Mouse (Mus musculus) kidney, adult 2 months (tissue): ENCODE measurements around the gene Gjb6. TPM values are rescaled to one million over a fixed set of nuclear protein-coding genes. Genes with fewer than 3 reads are reported as not detected.

Experiments
- DNase-seq: peaks from one replicate; pipeline ENCODE4 v3.0.0; 2021
- H3K27ac ChIP-seq: fragments of 200-500 bp; 2 replicates; pipeline ENCODE4 v1.5.1; 2012; ENCODE audit warnings: low read depth, low read length, control low read depth, inconsistent platforms; ENCODE audit not compliant: insufficient read depth
- H3K27me3 ChIP-seq: fragments of 200-500 bp; replicated peaks from 2 replicates; pipeline ENCODE4 v1.6.1; 2012; ENCODE audit warnings: mild to moderate bottlenecking, moderate library complexity, low read length, inconsistent platforms; ENCODE audit not compliant: control insufficient read depth, insufficient read depth
- H3K36me3 ChIP-seq: fragments of 200-500 bp; 2 replicates; pipeline ENCODE4 v1.6.1; 2012; ENCODE audit warnings: mild to moderate bottlenecking, moderate library complexity, low read length, inconsistent platforms; ENCODE audit not compliant: control insufficient read depth, insufficient read depth
- H3K4me1 ChIP-seq: fragments of 200-500 bp; 2 replicates; pipeline ENCODE4 v1.6.1; 2011; ENCODE audit warnings: low read length; ENCODE audit not compliant: control insufficient read depth, insufficient read depth
- H3K4me3 ChIP-seq: fragments of 200-500 bp; 2 replicates; pipeline ENCODE4 v1.5.1; 2011; ENCODE audit warnings: mild to moderate bottlenecking, low read depth, low read length, control low read depth; ENCODE audit not compliant: insufficient read depth
- CTCF ChIP-seq: fragments of 200-500 bp; conservative IDR thresholded peaks from 2 replicates; pipeline ENCODE4 v1.5.1; 2011; ENCODE audit warnings: low read depth, mild to moderate bottlenecking, control low read depth, low read length, moderate library complexity, mixed read lengths; ENCODE audit not compliant: insufficient read depth, insufficient read length
- POLR2A ChIP-seq: fragments of 200-500 bp; IDR thresholded peaks from one replicate; pipeline ENCODE4 v1.6.1; 2011; ENCODE audit warnings: low read depth, low read length, control low read depth
- WGBS: fragments of 180-500 bp; shearing (Covaris S2); methylation state at CpG from one replicate; pipeline ENCODE4 v1.1.7; 2018; 5-methylcytosine and 5-hydroxymethylcytosine counted together
- polyA plus RNA-seq: library from polyadenylated mRNA; depleted of rRNA; stranded (reverse); fragments of >200 nt; gene quantifications from 2 replicates; pipeline ENCODE4 v1.2.3, GENCODE M21; 2012; rRNA removed

Gene Gjb6
- 0.09 and 0.34 TPM in 2 replicates for polyA plus RNA-seq

DNA sequence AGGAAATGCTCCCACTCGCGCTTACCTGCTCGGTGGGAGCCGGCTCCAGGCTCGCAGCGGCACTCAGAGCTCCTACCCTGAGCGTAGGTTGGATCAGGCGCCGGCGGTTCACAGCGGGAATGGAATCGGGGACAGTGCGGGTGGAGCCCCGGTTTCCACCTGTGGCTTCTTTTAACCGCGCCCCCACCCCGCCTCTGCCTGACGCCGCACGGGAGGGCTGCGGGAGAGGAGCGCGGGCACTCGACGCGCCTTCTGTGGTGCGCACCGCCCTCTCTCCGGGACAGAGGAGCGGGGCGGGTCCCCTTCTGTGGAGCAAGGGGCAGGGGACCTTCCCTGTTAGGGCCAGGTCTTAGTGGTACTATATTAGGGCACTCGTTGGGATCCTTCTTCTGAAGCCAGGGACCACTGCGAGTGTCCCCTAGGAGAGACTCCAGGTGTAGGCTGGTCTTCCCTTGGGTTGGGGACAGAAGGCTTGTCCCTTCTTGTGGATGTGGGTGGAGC lies at the start of gene Gjb6:
TSS of gene Gjb6 (minus strand) at position 451 of the 501 bp plus-strand sequence.
- Histone ChIP-seq H3K36me3 (no peaks in the 10 kb centered on the region), H3K27me3 (no peaks in the 10 kb centered on the region; the same call in 1 of the 2 replicates), H3K4me1 (no peaks in the 10 kb centered on the region), H3K27ac (no peak within 1 kb of the TSS), H3K4me3 (peak within 1 kb of the TSS; percentile 8)
- DNase-seq: no peak
- TF ChIP-seq CTCF (no peak), POLR2A (no peak)
- 4% methylated on average over 33 of the region's 33 CpGs for WGBS

DNA sequence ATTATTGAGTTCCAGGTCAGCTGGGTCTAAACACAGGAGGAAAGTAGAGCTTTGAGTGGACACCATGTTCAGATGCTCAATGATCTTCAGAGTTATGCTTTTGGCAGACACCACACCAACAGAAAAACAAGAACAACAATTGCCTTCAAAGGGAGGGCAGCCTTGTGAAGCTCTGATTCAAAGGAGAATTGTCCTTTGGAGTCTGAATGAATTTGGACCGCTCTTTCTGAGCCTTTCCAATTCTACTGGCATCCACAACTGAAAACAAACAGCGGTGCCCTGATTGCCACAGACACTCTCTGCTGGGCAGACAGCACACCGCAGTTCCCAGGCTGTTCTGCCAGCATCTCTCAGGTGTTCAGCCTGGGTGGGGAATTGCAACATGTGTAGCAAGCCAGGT lies 32.1 kb upstream of the Gjb6 start:
- no peaks in the 10 kb centered on the region for H3K4me1 ChIP-seq
- H3K27me3 ChIP-seq: no peaks in the 10 kb centered on the region; the same call in 1 of the 2 replicates
- no peak for DNase-seq
- H3K4me3 ChIP-seq: no peak overlapping the region
- no peaks in the 10 kb centered on the region for H3K36me3 ChIP-seq
- no peak overlapping the region for H3K27ac ChIP-seq
- no peak for TF ChIP-seq POLR2A
- no peak for TF ChIP-seq CTCF
- WGBS: 94% methylated on average over 3 of the region's 3 CpGs

DNA sequence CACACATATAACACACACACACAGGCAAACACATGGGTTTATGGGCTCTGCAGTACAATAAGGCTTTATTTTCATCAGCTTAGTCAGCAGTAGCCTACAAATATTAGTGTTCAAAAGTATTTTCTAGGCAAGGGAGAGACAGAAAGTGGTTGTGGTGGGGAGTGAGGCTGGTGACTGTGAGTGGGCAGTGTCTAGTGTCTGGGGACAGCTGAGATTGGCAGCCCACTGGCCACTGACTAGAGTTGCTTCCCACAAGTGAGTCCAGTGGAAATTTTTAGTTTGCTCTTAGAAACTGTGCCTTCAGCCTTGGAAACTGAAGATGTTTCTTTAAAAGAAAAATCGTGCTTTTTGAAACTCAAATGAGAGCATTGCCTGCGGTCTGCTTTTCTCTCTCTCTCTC lies 28.4 kb upstream of the Gjb6 start:
- H3K4me1 ChIP-seq: no peaks in the 10 kb centered on the region
- H3K27me3 ChIP-seq: no peaks in the 10 kb centered on the region; the same call in 1 of the 2 replicates
- H3K36me3 ChIP-seq: no peaks in the 10 kb centered on the region
- TF ChIP-seq POLR2A: no peak
- TF ChIP-seq CTCF: no peak
- DNase-seq: no peak
- no peak overlapping the region for H3K27ac ChIP-seq
- WGBS: 66% methylated on average over 2 of the region's 2 CpGs
- no peak overlapping the region for H3K4me3 ChIP-seq

DNA sequence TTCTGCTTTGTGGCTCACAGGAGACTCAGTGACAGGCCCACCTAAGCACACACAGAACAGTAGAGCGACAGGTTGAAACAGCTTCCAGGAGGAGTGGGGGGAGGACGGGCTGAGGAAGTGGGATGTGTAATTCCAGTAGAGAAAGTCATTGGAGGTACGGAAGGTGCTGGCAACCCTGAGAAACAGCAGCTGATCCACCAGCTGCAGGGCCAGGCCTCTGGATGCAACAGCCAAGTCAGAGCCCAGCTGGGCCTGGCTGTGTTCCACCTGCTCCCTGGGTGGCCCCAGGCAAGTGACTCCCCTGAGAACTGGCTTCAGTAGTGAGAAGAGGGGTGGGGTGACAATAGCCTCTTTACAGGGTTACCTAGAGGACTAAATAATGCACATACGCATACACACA lies 27.8 kb upstream of the Gjb6 start:
- H3K4me1 ChIP-seq: no peaks in the 10 kb centered on the region
- no peaks in the 10 kb centered on the region; the same call in 1 of the 2 replicates for H3K27me3 ChIP-seq
- WGBS: 73% methylated on average over 4 of the region's 4 CpGs
- H3K4me3 ChIP-seq: no peak overlapping the region
- H3K36me3 ChIP-seq: no peaks in the 10 kb centered on the region
- TF ChIP-seq CTCF (no peak), POLR2A (no peak)
- no peak overlapping the region for H3K27ac ChIP-seq
- DNase-seq: no peak

DNA sequence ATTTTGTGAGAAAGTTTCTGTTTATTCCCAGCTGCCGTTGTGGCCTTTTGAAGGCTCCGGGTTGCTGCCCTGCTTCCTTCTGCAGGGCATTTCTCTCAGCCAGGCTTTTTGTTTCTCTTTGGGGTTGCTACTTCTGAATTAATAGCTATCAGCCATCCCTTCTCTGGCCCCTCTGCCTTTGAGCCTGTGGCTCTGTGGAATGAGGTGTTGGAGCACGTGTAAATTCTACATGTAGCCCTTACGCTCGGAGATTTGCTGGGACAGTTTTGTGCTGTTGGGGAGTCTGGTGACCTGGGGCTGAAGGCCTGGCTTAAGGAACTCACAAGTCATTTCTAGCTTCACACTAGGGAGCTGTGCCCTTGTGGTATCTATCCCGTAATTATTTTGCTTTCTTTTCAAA lies 21.5 kb upstream of the Gjb6 start:
- Histone ChIP-seq H3K27ac (no peak overlapping the region), H3K4me3 (no peak overlapping the region), H3K36me3 (no peaks in the 10 kb centered on the region), H3K27me3 (no peaks in the 10 kb centered on the region), H3K4me1 (no peaks in the 10 kb centered on the region)
- TF ChIP-seq POLR2A (no peak), CTCF (no peak)
- DNase-seq: no peak
- 65% methylated on average over 6 of the region's 6 CpGs for WGBS

DNA sequence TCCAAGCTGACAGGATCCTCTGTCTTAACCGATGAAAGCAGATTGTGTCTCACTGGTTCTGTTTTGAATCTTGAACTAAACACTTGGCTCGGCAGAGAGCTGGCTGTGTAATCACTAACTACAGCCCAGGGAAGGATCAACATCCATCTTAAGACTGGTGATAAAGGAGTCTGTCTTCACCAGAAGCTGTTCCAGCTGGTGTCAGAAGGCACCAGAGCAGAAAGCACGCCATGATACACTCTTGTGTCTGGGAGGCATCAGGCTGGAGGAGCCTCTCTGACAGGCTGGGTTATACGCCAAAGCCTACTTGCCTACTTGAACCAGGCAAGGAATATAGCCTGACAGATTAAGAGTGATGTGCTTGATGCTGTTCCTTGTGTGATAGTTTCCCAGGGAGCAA lies 12.3 kb upstream of the Gjb6 start:
- no peak for TF ChIP-seq CTCF
- no peak for TF ChIP-seq POLR2A
- no peak overlapping the region for H3K4me3 ChIP-seq
- DNase-seq: peak; percentile 29
- H3K4me1 ChIP-seq: no peaks in the 10 kb centered on the region
- no peaks in the 10 kb centered on the region for H3K27me3 ChIP-seq
- WGBS: 38% methylated on average over 4 of the region's 4 CpGs
- H3K27ac ChIP-seq: no peak overlapping the region
- H3K36me3 ChIP-seq: no peaks in the 10 kb centered on the region

DNA sequence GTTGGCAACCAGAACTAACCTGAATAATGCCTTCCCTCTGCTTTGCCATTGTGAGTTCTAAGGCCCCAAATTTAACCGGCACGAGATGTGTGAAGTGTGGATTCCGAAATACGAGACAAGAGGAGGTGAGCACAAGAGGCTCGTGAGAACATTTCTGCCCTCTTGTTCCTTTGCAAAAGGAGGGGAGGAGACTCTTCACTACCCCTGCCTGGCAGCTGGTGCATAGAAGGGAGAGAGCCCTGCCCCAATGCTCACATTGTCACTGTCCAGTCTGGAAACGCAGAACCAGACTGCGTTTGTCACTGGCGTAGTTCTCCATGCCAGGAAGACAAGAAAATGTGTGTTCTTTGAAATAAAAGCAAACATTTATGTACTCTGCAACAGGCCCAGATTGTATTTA lies 1.9 kb upstream of the Gjb6 start:
- Histone ChIP-seq H3K27ac (no peak overlapping the region), H3K27me3 (no peaks in the 10 kb centered on the region; the same call in 1 of the 2 replicates), H3K36me3 (no peaks in the 10 kb centered on the region), H3K4me3 (no peak overlapping the region), H3K4me1 (no peaks in the 10 kb centered on the region)
- TF ChIP-seq POLR2A (no peak), CTCF (no peak)
- no peak for DNase-seq
- 49% methylated on average over 8 of the region's 8 CpGs for WGBS
